Mouse (Mus musculus) retina, postnatal 7 days (tissue): ENCODE data around the gene Hdgfl3.
"Not testable (repeated sequence)": the region's sequence is repeated elsewhere in the genome, so short reads cannot be mapped to it uniquely, and the experiment has no call there.

Source experiments
- DNase-seq: peaks from one replicate; pipeline ENCODE4 v3.0.0-alpha.2; 2012; ENCODE audit warnings: low read depth, low spot score

Hdgfl3 gene

DNA sequence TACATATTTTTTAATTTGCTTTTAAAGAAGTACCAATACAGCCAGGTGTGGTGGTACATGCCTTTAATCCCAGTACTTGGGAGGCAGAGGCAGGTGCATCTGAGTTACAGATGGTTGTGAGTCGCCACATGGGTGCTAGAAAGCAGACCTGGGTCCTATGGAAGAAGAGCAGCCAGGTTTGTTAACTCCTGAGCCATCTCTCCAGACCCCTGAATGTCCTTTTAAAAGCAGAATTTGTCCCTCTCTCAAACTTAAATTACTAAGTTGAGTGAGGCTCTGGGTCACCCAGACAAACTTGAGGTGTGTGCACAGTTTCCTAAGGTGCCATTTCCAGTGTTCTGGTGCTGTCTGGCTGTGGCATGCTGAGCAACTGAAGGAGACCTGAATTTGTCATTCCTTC, 78.6 kb downstream of the Hdgfl3 start, which contains the start of gene Gm10160:
Gm10160 (minus strand) TSS at position 101 of the 400 bp plus-strand sequence.
- DNase-seq = no peak

DNA sequence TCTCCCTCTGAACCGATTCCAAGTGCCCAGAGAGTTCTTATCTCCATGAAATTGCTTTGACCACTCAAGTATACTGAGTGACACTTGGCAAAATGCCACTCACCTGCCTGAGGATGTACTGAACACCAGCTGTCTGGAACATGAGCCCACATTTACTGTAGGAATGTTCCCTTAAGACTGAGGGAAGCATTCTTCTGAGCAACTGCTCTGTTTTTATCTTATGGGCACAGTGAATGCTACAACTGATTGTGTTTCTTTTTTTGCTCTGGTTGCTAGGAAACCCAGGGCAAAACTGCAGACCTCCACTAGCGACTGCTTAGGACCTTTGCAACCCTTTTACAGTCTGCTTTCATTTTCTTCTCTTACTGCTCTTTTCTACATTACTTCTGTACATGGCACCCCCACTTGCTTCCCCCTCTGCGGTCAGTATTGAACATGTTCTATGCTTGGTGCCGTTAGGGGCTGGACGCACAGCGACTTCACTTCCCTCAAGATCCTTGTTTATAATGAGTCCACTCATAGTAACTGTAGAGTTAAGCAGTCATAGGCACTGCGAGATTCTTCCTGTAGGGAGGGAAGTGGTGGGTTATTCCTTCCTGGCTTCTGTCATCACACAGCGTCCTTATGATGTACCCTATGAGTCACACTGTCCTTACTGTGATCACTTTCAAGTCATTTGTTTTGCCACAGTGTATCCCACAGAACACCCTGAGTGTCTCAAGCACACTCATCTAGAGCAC, 79.5 kb downstream of the Hdgfl3 start:
- DNase-seq = no peak

- no peak for DNase-seq
These were observed 82.6 kb downstream of the Hdgfl3 start for GRCm38 (mm10) chr7:81851706-81852105.

- no peak for DNase-seq
These were observed 84.1 kb downstream of the Hdgfl3 start for GRCm38 (mm10) chr7:81850171-81850570.

GRCm38 (mm10) chr7:81849633-81850032, 84.6 kb downstream of the Hdgfl3 start:
- DNase-seq = no peak

DNA sequence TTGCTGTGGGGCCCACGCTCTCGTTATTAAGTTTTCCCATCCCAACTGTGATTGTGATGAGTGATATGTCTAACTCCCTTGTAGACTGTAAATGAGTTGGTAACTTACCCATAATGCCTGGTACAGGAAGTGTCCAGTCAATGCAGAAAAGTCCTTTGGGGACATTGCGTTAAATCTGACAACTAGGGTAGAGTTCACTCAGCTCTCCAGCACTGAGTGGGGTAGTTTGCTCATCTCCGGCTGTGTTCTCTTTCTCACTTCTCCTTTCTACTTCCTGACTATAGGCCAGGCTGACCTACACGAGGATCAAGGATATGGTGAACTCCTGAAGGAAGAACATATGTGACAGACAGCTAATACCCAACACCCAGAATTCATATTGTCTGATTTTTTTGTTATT, 85.1 kb downstream of the Hdgfl3 start:
- DNase-seq = no peak

GRCm38 (mm10) chr7:81847777-81848176, 86.5 kb downstream of the Hdgfl3 start:
- DNase-seq = no peak

- DNase-seq = no peak
These were observed 87.3 kb downstream of the Hdgfl3 start for GRCm38 (mm10) chr7:81847010-81847409.

GRCm38 (mm10) chr7:81846008-81846407, 88.3 kb downstream of the Hdgfl3 start:
- DNase-seq = no peak

DNA sequence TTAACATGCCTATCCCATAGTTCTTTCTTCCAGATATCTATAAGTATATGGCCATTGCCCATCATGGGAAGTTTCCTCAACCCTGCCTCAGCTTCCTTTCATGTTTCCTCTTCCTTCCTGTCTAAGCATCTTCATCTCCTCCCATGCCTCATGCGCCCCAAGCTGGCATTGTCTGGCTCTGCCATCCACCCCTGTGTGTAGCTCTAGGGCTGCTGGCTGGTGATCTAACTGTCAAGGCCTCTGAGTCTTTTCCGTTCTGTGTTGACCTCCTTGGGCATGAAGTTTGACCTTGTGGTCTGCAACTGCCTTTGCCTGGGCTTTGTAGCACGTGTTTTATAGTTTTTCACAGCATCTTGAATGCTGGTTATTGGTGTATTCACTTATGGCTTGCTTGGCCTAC, 89.0 kb downstream of the Hdgfl3 start:
- DNase-seq = no peak

DNA sequence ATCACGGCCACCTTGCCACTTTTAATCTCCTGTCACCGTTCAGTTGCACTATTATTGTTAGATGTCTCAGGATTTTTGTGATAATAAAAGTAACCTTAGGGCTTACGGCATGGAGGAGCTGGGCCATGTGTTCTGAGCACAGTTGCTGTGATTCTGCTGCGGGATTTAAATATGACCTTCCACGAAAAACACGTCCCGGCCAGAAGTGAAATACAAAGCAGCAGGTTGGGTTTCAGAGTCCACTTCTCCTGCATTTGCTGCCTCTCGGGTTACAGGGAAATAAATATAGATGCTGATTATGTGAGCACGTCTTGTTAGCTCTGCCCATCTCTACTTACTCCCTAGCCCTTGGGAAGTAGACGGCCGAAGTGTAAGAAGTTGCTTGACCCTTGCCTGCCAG, 89.5 kb downstream of the Hdgfl3 start:
- DNase-seq = no peak

GRCm38 (mm10) chr7:81843903-81844302, 90.4 kb downstream of the Hdgfl3 start:
- DNase-seq = no peak

GRCm38 (mm10) chr7:81842998-81843397, 91.3 kb downstream of the Hdgfl3 start:
- DNase-seq = no peak

DNA sequence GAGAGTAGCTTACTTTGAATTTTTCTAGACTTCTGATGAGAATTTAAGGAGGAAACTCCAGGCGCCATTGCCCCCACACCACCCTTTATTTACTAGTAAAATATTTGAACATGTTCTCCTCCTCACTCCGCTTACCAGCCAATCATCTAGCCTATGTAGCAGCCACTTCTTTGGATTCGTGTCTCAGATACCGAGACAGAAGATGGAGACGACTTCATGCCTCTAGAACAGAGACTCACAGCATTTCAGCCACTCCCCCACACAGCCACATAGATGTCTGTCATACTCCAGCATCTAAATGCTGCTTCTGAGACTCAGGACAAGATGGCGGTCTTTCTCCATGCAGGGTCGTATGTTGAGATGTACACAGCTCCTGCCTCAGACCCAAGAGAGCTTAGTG, 92.1 kb downstream of the Hdgfl3 start:
- DNase-seq = no peak

- DNase-seq = no peak
These were observed 92.8 kb downstream of the Hdgfl3 start for GRCm38 (mm10) chr7:81841439-81841838.

GRCm38 (mm10) chr7:81840661-81841181, 93.6 kb downstream of the Hdgfl3 start:
- DNase-seq = no peak

- DNase-seq = no peak
These were observed 94.5 kb downstream of the Hdgfl3 start for GRCm38 (mm10) chr7:81839746-81840145.

DNA sequence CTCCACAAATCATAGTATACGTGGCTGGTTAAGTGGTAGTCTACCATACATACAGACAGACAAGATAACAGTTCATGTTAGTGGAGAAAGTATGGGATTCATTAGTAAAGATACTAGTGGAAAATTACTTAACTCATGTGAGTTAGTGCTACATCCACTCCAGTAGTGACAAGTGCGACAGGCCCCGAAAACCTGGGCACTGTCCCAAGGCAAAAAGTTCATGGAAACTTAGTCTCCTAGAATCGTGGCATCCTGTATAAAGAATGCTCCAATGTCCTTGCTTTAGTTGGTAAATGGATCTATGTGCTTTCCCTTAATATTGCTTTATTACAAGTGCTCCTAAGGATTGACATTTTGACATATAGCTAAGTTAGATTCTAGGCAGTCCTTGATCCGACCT, 96.5 kb downstream of the Hdgfl3 start:
- DNase-seq = not testable (repeated sequence)

DNA sequence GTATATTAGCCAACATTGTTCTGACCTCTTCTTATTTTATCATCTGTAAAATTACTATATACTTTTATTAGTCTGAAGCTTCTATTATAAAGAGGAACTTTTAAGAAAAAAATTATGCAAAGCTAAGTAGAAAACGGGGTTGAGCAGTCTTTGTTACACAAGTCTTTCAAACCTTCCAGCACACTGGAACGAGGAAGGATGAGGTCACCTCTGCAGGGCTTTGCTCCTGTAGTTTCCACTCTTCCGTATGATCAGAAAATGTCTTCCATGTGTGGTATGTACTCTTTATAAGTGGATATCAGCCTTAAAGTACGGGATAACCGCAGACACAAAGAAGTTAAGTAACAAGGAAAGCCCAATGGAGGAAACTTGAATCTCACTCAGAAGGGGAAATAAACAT, 98.8 kb downstream of the Hdgfl3 start:
- DNase-seq = no peak

DNA sequence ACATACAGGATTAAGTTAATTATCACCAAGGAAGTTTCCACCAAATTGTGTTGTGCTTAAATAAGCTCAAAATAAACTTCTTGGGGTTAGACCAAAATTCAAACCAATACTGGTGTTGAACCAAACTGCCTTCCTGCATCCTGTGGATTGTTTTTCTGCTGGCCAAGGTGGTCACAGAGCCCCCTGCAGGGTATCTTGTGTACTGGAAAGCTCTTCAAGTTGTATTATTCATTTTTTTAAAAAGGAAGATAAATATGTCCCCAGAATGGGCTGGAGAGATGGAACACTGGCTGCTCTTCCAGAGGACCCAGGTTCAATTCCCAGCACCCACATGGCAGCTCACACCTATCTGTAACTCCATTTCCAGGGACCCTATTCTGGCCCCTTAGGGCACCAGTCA, 99.4 kb downstream of the Hdgfl3 start:
- no peak for DNase-seq
